Mouse (Mus musculus) brain, embryonic 14.5 days (tissue): ENCODE measurements around the gene Trpv3.

Experiments used
- CTCF ChIP-seq: fragments of 200-500 bp; IDR thresholded peaks from 2 replicates; pipeline ENCODE4 v1.5.1; 2012; ENCODE audit warnings: inconsistent platforms, mild to moderate bottlenecking, moderate library complexity, borderline replicate concordance; ENCODE audit not compliant: insufficient read depth, insufficient read length; ENCODE audit errors: extremely low read depth
- POLR2A ChIP-seq: fragments of 200-500 bp; IDR thresholded peaks from 2 replicates; pipeline ENCODE4 v1.6.1; 2012; ENCODE audit warnings: mild to moderate bottlenecking, inconsistent platforms, borderline replicate concordance; ENCODE audit not compliant: poor library complexity, insufficient read depth, insufficient read length, severe bottlenecking; ENCODE audit errors: extremely low read depth

- TF ChIP-seq POLR2A (no peak), CTCF (no peak)
Observed at GRCm38 (mm10) chr11:73280710-73281109, 13.5 kb downstream of the Trpv3 start.
